Mouse (Mus musculus) bone marrow, adult 2 months (tissue): ENCODE data around the gene Irf2.

Source experiments
- CTCF ChIP-seq: fragments of 200-500 bp; IDR thresholded peaks from 2 replicates; pipeline ENCODE4 v1.5.1; 2011; ENCODE audit warnings: low read length, control low read depth; ENCODE audit not compliant: control insufficient read depth, insufficient read depth
- POLR2A ChIP-seq: fragments of 200-500 bp; IDR thresholded peaks from 2 replicates; pipeline ENCODE4 v1.6.1; 2011; ENCODE audit warnings: low read depth, mild to moderate bottlenecking, control low read depth, low read length, borderline replicate concordance; ENCODE audit not compliant: control insufficient read depth

DNA sequence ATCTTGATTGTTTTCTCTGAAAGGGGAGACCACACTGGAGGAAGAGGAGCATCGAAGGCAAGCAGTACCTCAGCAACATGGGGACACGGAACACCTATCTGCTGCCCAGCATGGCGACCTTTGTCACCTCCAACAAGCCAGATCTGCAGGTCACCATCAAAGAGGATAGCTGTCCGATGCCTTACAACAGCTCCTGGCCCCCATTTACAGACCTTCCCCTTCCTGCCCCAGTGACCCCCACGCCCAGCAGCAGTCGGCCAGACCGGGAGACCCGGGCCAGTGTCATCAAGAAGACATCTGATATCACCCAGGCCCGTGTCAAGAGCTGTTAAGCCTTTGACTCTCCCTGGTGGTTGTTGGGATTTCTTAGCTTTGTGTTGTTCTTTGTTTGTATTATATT lies 106.4 kb downstream of the Irf2 start:
- no peak for TF ChIP-seq POLR2A
- TF ChIP-seq CTCF: no peak
